Mouse (Mus musculus) retina, postnatal 7 days (tissue): Measurements from ENCODE around the gene Skida1.

Source experiments
- DNase-seq: peaks from one replicate; pipeline ENCODE4 v3.0.0-alpha.2; 2012; ENCODE audit warnings: low read depth, low spot score

Skida1 gene

DNA sequence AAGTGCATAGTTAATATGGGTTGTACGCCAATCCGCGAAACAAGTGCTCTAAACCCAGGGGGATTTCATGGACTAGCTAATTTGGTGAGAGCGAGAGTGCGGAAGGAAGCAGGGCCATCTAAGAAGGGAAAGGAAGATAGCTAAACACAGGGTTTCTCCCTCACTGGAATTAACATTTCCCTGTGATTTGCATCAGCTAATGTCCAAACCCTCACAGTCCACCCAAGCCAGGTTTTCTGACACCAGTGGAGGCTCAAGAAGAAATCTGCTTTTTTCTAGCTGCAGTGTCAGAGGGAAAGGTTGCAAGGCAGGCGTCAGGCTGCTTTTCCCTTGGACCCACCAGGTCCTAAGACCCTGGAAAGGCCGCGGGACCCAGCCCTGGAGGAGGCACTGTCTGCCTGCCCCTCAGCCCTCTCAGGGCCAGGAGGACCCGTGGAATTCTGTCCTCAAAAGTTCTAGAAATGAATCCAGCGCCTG lies 9.9 kb downstream of the Skida1 start:
- no peak for DNase-seq

DNA sequence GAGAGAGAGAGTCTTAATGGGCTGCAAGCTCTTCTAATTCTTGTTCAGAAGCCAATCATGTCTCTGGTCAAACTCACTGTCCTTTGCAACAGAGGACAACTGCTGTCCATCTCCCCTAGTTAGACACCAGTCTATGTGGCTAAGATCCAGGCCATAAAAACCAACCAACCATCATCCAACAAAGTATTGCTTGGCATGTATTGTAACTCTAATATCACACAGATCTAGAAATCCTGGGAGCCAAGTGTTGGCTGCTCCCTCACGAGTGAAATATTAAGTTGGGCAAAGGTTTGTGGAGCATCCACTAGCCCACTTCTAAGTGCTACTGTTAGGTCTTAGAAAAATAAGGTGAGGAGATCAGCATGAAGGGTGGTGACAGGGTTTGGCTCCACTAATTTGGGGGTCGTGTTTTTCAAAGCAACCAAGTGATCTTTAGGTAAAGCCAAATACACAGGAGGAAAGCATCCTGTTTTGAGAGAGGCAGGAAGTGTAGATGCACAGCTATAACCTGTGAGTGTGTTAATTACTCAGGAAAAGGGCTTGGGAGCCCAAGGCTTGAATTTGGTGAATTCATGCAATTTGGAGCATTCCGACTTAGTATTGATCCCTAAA lies 10.6 kb downstream of the Skida1 start:
- no peak for DNase-seq

- DNase-seq, result no peak
These were observed 11.4 kb downstream of the Skida1 start, which contains the start of gene A930004D18Rik for GRCm38 (mm10) chr2:18037491-18037890. Gene A930004D18Rik, minus strand, starts transcription at chr2:18037737.

- no peak for DNase-seq
These were observed 14.2 kb downstream of the Skida1 start for GRCm38 (mm10) chr2:18034371-18035250.

GRCm38 (mm10) chr2:18033166-18034108 lies 15.4 kb downstream of the Skida1 start:
- DNase-seq, result no peak

DNA sequence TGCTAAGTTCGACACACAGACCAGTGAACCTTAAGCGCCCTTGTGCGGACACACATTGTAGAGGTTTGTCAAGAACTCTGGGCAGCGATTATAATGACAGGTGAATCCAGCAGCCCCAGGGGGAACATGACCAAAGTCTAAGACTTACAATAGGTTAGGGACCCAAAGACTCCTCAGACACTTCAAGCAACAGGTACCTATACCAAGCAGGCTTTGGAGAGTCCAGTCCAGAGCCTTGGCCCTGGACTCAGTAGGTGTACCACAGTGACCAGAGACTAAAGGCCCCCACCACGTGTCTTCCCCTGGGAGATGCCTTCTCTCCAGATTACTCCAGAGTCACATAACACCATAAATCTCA lies 16.3 kb downstream of the Skida1 start:
- DNase-seq, result no peak

DNA sequence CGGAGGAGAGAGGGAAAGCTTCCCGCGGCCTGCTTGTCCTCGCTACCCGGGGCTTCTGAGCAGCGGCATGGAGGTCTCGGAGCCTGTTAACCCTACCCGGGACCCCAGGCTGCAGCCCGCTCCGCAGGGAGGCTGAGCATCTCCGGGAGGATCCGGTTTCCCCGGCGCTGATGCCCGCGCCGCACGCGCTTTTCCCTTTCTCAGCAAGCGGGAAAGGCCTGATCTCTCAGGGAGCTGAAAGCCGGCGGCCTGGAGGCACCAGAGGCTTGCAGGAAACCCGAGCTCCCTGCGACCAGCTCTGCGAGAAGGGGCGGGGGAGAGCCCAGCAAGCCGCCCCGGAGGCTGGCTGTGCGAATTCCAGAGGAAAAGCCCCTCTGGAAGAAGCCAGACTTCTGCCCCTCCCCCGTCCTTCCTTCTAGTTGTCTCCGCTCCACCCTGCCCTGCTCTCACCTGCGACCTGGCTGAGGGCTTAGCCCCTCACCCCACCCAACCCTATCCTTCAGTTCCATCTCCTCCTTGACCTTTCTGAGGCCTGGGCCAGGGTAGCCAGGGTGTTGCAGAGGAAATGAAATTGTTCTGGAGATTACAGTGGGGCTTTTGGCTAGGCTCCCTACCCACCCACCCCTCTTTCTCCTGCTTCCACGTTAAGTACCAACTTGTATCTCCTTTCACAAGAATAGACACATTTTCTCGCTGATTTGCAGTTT lies 16.9 kb downstream of the Skida1 start:
- no peak for DNase-seq

- no peak for DNase-seq
These were observed 17.5 kb downstream of the Skida1 start for GRCm38 (mm10) chr2:18031271-18031821.

- DNase-seq, result no peak
These were observed 18.3 kb downstream of the Skida1 start for GRCm38 (mm10) chr2:18030581-18030980.

DNA sequence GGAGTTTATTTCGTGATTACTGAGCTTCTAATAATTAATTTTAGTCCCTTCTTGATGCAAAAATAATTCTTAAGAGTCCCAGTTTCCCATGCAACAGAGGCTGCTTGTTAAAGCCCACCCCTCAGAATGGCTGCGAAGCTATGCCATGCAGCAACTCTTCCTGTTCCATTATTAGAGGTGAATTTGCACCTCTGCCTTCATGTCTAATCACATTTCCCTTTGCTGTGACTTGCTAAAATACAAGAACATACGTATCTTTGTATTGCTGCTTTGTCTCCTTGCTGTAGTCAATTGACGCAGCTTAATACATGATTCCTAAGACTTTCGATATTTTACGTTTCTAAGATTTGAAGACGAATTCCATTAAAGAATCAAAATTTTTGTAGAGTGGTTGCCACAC lies 19.2 kb downstream of the Skida1 start:
- DNase-seq, result no peak

DNA sequence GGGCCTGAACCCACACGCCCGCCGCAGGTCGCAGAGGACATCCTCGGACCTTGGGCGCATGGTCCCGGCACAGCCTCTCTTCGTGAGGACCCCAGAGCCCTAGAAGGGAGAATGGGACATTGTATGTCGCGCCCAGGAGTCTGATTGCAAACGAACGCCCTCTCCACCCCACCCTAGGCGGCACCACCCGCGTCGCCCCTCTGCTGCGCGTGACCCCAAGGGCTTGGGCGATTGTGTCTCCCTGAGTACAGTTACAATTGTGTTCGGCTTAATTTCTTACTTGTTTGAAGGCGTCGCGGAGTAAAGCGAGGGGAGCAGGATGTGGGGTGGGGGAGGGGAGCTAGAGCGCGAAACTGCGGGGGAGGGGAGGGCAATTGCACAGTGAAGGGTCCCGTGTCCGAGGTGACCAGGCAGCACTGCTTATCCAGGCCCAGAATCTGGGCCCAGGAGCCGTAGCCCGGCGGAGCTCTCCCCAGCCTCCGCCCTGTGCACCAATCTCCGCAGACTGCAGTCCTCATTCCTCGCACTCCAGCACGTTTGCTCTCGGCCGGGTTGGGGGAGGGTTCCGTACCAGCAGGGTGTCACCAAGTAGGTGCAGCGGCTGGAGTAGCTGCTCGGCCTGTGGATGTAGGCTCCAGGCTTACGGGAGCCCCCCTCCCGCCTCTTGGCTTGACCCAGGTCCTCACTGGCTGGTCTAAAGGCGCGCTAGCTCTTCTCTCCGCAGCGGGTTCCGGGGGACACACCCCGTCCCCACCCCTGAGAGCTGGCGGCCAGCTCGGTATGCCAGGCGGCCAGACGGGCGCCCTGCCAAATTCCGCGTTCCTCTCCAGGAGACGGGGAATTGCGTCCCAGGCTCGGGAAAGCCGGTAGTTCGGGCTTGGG lies 20.5 kb downstream of the Skida1 start:
- DNase-seq, result no peak

- peak; percentile 91 for DNase-seq
These were observed 21.3 kb downstream of the Skida1 start for GRCm38 (mm10) chr2:18027448-18028139.

- DNase-seq, result no peak
These were observed 22.5 kb downstream of the Skida1 start for GRCm38 (mm10) chr2:18026116-18026947.

- DNase-seq, result no peak
These were observed 23.1 kb downstream of the Skida1 start for GRCm38 (mm10) chr2:18025781-18026115.

DNA sequence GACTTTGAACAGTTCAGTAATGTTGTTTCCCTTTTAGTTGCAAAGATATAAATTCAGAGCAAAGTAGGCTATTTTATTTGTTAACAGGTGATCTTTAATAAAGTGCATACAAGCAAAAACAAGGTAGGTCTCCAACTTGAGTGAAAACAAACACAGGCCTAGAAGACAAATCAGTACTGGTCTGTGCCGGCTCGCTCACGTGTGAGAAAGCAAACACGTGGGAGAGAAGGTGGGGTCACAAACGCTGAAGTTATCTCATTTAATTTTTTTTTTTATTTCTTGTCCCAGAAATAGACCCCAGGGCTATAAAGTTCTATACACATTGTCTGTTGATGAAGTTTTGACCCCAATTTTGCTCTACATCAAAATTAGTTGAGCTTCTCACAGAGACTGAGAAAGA lies 23.7 kb downstream of the Skida1 start:
- DNase-seq, result no peak

DNA sequence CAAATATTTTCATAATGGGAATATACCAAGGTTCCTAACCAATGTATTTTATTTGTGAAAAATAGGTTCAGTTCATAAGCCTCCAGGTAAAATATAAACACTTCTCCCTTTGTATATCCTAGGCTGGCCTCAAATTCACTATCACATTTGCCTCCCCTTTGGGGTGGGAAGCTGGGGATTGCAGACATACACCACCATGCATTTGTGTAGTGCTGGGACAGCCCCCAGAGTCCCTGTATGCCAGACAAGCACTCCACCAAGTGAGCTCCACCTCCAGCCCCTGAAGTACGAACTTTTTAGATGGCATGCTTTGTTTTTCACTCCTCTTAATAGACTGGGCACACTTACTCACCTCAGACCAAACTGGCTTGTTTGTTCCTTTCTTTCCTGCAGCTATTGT lies 26.0 kb downstream of the Skida1 start:
- no peak for DNase-seq

- DNase-seq, result no peak
These were observed 29.7 kb downstream of the Skida1 start for GRCm38 (mm10) chr2:18019122-18019521.

- DNase-seq, result no peak
These were observed 31.5 kb downstream of the Skida1 start for GRCm38 (mm10) chr2:18017321-18017720.

DNA sequence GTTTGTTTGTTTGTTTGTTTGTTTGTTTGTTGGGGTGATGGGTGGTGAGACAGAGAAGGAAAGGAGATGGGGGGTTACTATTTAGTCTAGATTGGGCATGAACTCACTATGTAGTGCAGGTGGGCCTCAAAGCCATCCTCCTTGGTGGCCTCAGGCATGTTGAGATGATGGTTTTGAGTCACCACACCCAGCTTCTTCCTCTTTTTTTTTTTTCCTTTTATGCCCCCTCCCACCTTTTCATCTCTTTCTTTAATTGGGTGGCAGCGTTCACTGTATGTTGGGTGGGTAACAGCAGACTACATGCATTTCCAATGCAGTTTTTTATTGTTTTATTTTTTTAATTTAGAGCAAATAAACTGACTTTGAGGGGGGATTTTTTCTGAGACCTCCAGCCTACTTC lies 32.2 kb downstream of the Skida1 start:
- DNase-seq, result no peak
